Mouse (Mus musculus) forebrain, postnatal 0 days (tissue): ENCODE data around the gene Trim62. TPM values are rescaled to one million over a fixed set of nuclear protein-coding genes. Genes with fewer than 3 reads are reported as not detected.

Experiments
- ATAC-seq: fragments of 200-750 bp; cut with Nextera tagmentation; 2 replicates; pipeline ENCODE4 v1.8.0; 2017; ENCODE audit warnings: mild to moderate bottlenecking, moderate library complexity
- DNase-seq: peaks from one replicate; pipeline ENCODE4 v3.0.0-alpha.2; 2015
- H3K27ac ChIP-seq: fragments of 300-500 bp; sonication (generic); 2 replicates; pipeline ENCODE4 v1.5.1; 2014; ENCODE audit warnings: low read depth, mild to moderate bottlenecking, antibody characterized with exemption, low read length, moderate library complexity, mixed read lengths
- H3K27me3 ChIP-seq: fragments of 300-500 bp; sonication (generic); 2 replicates; pipeline ENCODE4 v1.6.1; 2014; ENCODE audit warnings: mild to moderate bottlenecking, low read length, mixed read lengths; ENCODE audit not compliant: insufficient read depth
- H3K36me3 ChIP-seq: fragments of 300-500 bp; sonication (generic); 2 replicates; pipeline ENCODE4 v1.6.1; 2014; ENCODE audit warnings: mild to moderate bottlenecking, moderate library complexity; ENCODE audit not compliant: insufficient read depth
- H3K4me1 ChIP-seq: fragments of 300-500 bp; sonication (generic); 2 replicates; pipeline ENCODE4 v1.6.1; 2014; ENCODE audit warnings: antibody characterized with exemption; ENCODE audit not compliant: insufficient read depth
- H3K4me2 ChIP-seq: fragments of 300-500 bp; sonication (generic); 2 replicates; pipeline ENCODE4 v1.6.1; 2014; ENCODE audit warnings: low read depth, mild to moderate bottlenecking, moderate library complexity
- H3K4me3 ChIP-seq: fragments of 300-500 bp; sonication (generic); 2 replicates; pipeline ENCODE4 v1.5.1; 2014; ENCODE audit warnings: low read depth, low read length, mixed read lengths
- H3K9ac ChIP-seq: fragments of 300-500 bp; sonication (generic); 2 replicates; pipeline ENCODE4 v1.6.1; 2014; ENCODE audit warnings: mild to moderate bottlenecking
- H3K9me3 ChIP-seq: fragments of 300-500 bp; sonication (generic); 2 replicates; pipeline ENCODE4 v1.6.1; 2016; ENCODE audit warnings: low read length
- CTCF ChIP-seq: sonication (generic); IDR thresholded peaks from 2 replicates; pipeline ENCODE4 v1.5.1; 2016; ENCODE audit warnings: antibody characterized with exemption, control low read depth, low read depth
- WGBS: fragments of 180-500 bp; shearing (Covaris S2); extraction: QIAGEN DNeasy Blood & Tissue Kit; methylation state at CpG from one replicate; pipeline ENCODE4 v1.1.7; 2014; 5-methylcytosine and 5-hydroxymethylcytosine counted together
- polyA plus RNA-seq: library from polyadenylated mRNA; unstranded; fragments of >200 nt; fragmentation: Nextera tagmentation; extraction: Ambion mirVana; gene quantifications from 2 replicates; pipeline ENCODE4 v1.2.1, GENCODE M21; 2015
- total RNA-seq: library from RNA; depleted of rRNA; stranded (reverse); fragments of >200 nt; gene quantifications from 2 replicates; pipeline ENCODE4 v1.2.3, GENCODE M21; 2014; rRNA removed

The Trim62 gene
- total and polyA plus RNA-seq, 2 experiments from 2014 or later, result 15.7 to 20.4 TPM

GRCm38 (mm10) chr4:128953851-128954250 lies 70.5 kb downstream of the Trim62 start:
- WGBS, result 90% methylated on average over 5 of the region's 5 CpGs

GRCm38 (mm10) chr4:128957155-128957911 lies 74.0 kb downstream of the Trim62 start:
- 26% methylated on average over 11 of the region's 11 CpGs for WGBS
- no peak overlapping the region for H3K27ac ChIP-seq

More at GRCm38 (mm10) chr4:128953851-128954250, 70.5 kb downstream of the Trim62 start:
- ATAC-seq, result no peak
- DNase-seq, result no peak
- Histone ChIP-seq H3K4me3 (no peak overlapping the region), H3K9ac (no peak overlapping the region), H3K4me2 (no peak overlapping the region), H3K27ac (no peak overlapping the region), H3K9me3 (no peaks in the 10 kb centered on the region), H3K4me1 (0 out of 2 replicates have a peak, but pooled peaks cover 4% of the 10 kb centered on the region), H3K36me3 (no peaks in the 10 kb centered on the region), H3K27me3 (no peaks in the 10 kb centered on the region)
- TF ChIP-seq CTCF, result no peak

GRCm38 (mm10) chr4:128958156-128958555 lies 74.8 kb downstream of the Trim62 start:
- TF ChIP-seq CTCF, result no peak
- 0 out of 2 replicates have a peak, but pooled peaks cover 10% of the 10 kb centered on the region for H3K4me1 ChIP-seq
- no peak overlapping the region for H3K9ac ChIP-seq
- no peak overlapping the region for H3K4me3 ChIP-seq
- H3K27ac ChIP-seq, result no peak overlapping the region
- no peaks in the 10 kb centered on the region for H3K9me3 ChIP-seq
- H3K27me3 ChIP-seq, result no peaks in the 10 kb centered on the region
- no peaks in the 10 kb centered on the region for H3K36me3 ChIP-seq
- no peak overlapping the region for H3K4me2 ChIP-seq
- ATAC-seq (no peak), DNase-seq (no peak)
- 83% methylated on average over 11 of the region's 11 CpGs for WGBS

More at GRCm38 (mm10) chr4:128957155-128957911, 74.0 kb downstream of the Trim62 start:
- ATAC-seq (peak; percentile 47), DNase-seq (peak; percentile 73)
- Histone ChIP-seq H3K4me2 (no peak overlapping the region), H3K9ac (no peak overlapping the region), H3K27me3 (no peaks in the 10 kb centered on the region), H3K9me3 (no peaks in the 10 kb centered on the region), H3K4me3 (no peak overlapping the region), H3K36me3 (no peaks in the 10 kb centered on the region), H3K4me1 (0 out of 2 replicates have a peak, but pooled peaks cover 4% of the 10 kb centered on the region)
- TF ChIP-seq CTCF, result peak; percentile 71

GRCm38 (mm10) chr4:128958849-128959248 lies 75.5 kb downstream of the Trim62 start:
- DNase-seq (no peak), ATAC-seq (no peak)
- Histone ChIP-seq H3K9me3 (no peaks in the 10 kb centered on the region), H3K9ac (no peak overlapping the region), H3K4me1 (0 out of 2 replicates have a peak, but pooled peaks cover 11% of the 10 kb centered on the region), H3K27ac (no peak overlapping the region), H3K27me3 (no peaks in the 10 kb centered on the region), H3K4me3 (no peak overlapping the region), H3K4me2 (no peak overlapping the region), H3K36me3 (no peaks in the 10 kb centered on the region)
- no peak for TF ChIP-seq CTCF
- 24% methylated on average over 8 of the region's 8 CpGs for WGBS

GRCm38 (mm10) chr4:128959676-128960075 lies 76.3 kb downstream of the Trim62 start:
- no peak for DNase-seq
- H3K27me3 ChIP-seq, result no peaks in the 10 kb centered on the region
- WGBS, result 88% methylated on average over 17 of the region's 17 CpGs
- no peaks in the 10 kb centered on the region for H3K36me3 ChIP-seq
- H3K4me2 ChIP-seq, result no peak overlapping the region
- H3K4me1 ChIP-seq, result 0 out of 2 replicates have a peak, but pooled peaks cover 11% of the 10 kb centered on the region
- ATAC-seq, result no peak
- TF ChIP-seq CTCF, result no peak
- H3K9me3 ChIP-seq, result no peaks in the 10 kb centered on the region
- H3K9ac ChIP-seq, result no peak overlapping the region
- no peak overlapping the region for H3K4me3 ChIP-seq
- H3K27ac ChIP-seq, result no peak overlapping the region

Other genes starting within 250 kb of the Trim62 start
- gene Phc2, start 228.9 kb upstream of the Trim62 start, total RNA-seq, result 78.3 and 93.2 TPM in 2 replicates
- 52.4 and 56.3 TPM in 2 replicates for gene Phc2, start 228.9 kb upstream of the Trim62 start, polyA plus RNA-seq
- 0.52 and 0.92 TPM in 2 replicates for gene A3galt2, start 128.2 kb upstream of the Trim62 start, total RNA-seq
- gene A3galt2, start 128.2 kb upstream of the Trim62 start, polyA plus RNA-seq, result 0.05 and 0.16 TPM in 2 replicates
- 23.2 and 26.9 TPM in 2 replicates for gene Zfp362, start 77.5 kb upstream of the Trim62 start, total RNA-seq
- gene Zfp362, start 77.5 kb upstream of the Trim62 start, polyA plus RNA-seq, result 26.6 and 29.8 TPM in 2 replicates
- gene Azin2, start 78.9 kb downstream of the Trim62 start, total RNA-seq, result 19.2 and 23.4 TPM in 2 replicates
- 16.4 and 18.0 TPM in 2 replicates for gene Azin2, start 78.9 kb downstream of the Trim62 start, polyA plus RNA-seq
- 30.8 and 33.0 TPM in 2 replicates for gene Ak2, start 108.4 kb downstream of the Trim62 start, total RNA-seq
- 58.5 and 64.2 TPM in 2 replicates for gene Ak2, start 108.4 kb downstream of the Trim62 start, polyA plus RNA-seq
- 116 and 135 TPM in 2 replicates for gene Rnf19b, start 174.7 kb downstream of the Trim62 start, total RNA-seq
- 31.1 and 32.6 TPM in 2 replicates for gene Rnf19b, start 174.7 kb downstream of the Trim62 start, polyA plus RNA-seq
- not detected in 2 replicates for gene Tmem54, start 222.0 kb downstream of the Trim62 start, total RNA-seq
- gene Tmem54, start 222.0 kb downstream of the Trim62 start, polyA plus RNA-seq, result not detected in 2 replicates
- gene Hpca, start 238.5 kb downstream of the Trim62 start, total RNA-seq, result 129 and 214 TPM in 2 replicates
- gene Hpca, start 238.5 kb downstream of the Trim62 start, polyA plus RNA-seq, result 110 and 128 TPM in 2 replicates